Mouse (Mus musculus) kidney, postnatal 0 days (tissue): ENCODE measurements around the gene Slc5a4b. TPM values are rescaled to one million over a fixed set of nuclear protein-coding genes. Genes with fewer than 3 reads are reported as not detected.

ENCODE experiments used
- ATAC-seq: fragments of 200-750 bp; cut with Nextera tagmentation; replicated peaks from 2 replicates; pipeline ENCODE4 v1.8.0; 2017; ENCODE audit warnings: low read depth, moderate number of reproducible peaks, moderate TSS enrichment, moderate library complexity; ENCODE audit not compliant: low FRiP score
- DNase-seq: peaks from one replicate; pipeline ENCODE4 v3.0.0-alpha.2; 2016; ENCODE audit warnings: low spot score
- H3K27ac ChIP-seq: fragments of 300-500 bp; sonication (generic); 2 replicates; pipeline ENCODE4 v1.5.1; 2014; ENCODE audit warnings: mild to moderate bottlenecking
- H3K27me3 ChIP-seq: fragments of 300-500 bp; sonication (generic); 2 replicates; pipeline ENCODE4 v1.6.1; 2014; ENCODE audit warnings: low read length, mixed read lengths; ENCODE audit not compliant: insufficient read depth
- H3K36me3 ChIP-seq: fragments of 300-500 bp; sonication (generic); 2 replicates; pipeline ENCODE4 v1.6.1; 2014; ENCODE audit warnings: low read length, mixed read lengths; ENCODE audit not compliant: insufficient read depth
- H3K4me1 ChIP-seq: fragments of 300-500 bp; sonication (generic); replicated peaks from 2 replicates; pipeline ENCODE4 v1.6.1; 2014; ENCODE audit warnings: antibody characterized with exemption, low read length, mixed read lengths; ENCODE audit not compliant: insufficient read depth
- H3K4me2 ChIP-seq: fragments of 300-500 bp; sonication (generic); 2 replicates; pipeline ENCODE4 v1.6.1; 2014; ENCODE audit warnings: mild to moderate bottlenecking, low read length, moderate library complexity, mixed read lengths
- H3K4me3 ChIP-seq: fragments of 300-500 bp; sonication (generic); replicated peaks from 2 replicates; pipeline ENCODE4 v1.5.1; 2014; ENCODE audit warnings: low read depth, low read length
- H3K9ac ChIP-seq: fragments of 300-500 bp; sonication (generic); 2 replicates; pipeline ENCODE4 v1.6.1; 2014; ENCODE audit warnings: low read depth, low read length
- H3K9me3 ChIP-seq: fragments of 300-500 bp; sonication (generic); replicated peaks from 2 replicates; pipeline ENCODE4 v1.6.1; 2016; ENCODE audit warnings: low read length, inconsistent platforms, mixed read lengths
- CTCF ChIP-seq: IDR thresholded peaks from 2 replicates; pipeline ENCODE4 v1.5.1; 2016; ENCODE audit warnings: antibody characterized with exemption, low read depth, mild to moderate bottlenecking, moderate library complexity
- WGBS: fragments of 180-500 bp; shearing (Covaris S2); extraction: QIAGEN DNeasy Blood & Tissue Kit; methylation state at CpG from one replicate; pipeline ENCODE4 v1.1.7; 2014; 5-methylcytosine and 5-hydroxymethylcytosine counted together
- microRNA-seq: library from miRNA; unstranded; fragments of <30 nt; microRNA quantifications from one replicate; pipeline ENCODE4, GENCODE M21; 2016
- polyA plus RNA-seq: library from polyadenylated mRNA; unstranded; fragments of >200 nt; fragmentation: Nextera tagmentation; extraction: Ambion mirVana; gene quantifications from 2 replicates; pipeline ENCODE4 v1.2.1, GENCODE M21; 2015

Gene Slc5a4b
- polyA plus RNA-seq, 1 experiment from 2014 or later, result 0.14 TPM

GRCm38 (mm10) chr10:76025470-76026190 lies 85.1 kb downstream of the Slc5a4b start:
- Histone ChIP-seq H3K4me2 (no peak overlapping the region), H3K4me3 (no peak overlapping the region), H3K4me1 (no peaks in the 10 kb centered on the region), H3K9me3 (peaks cover 5% of the 10 kb centered on the region; the same call in 1 of the 2 replicates), H3K36me3 (no peaks in the 10 kb centered on the region), H3K27ac (no peak overlapping the region), H3K9ac (no peak overlapping the region), H3K27me3 (no peaks in the 10 kb centered on the region)
- no peak for ATAC-seq
- no peak for TF ChIP-seq CTCF
- DNase-seq, result no peak
- WGBS, result 90% methylated on average over 10 of the region's 10 CpGs

- DNase-seq (no peak), ATAC-seq (no peak)
- H3K27ac ChIP-seq, result no peak overlapping the region
- WGBS, result 90% methylated on average over 6 of the region's 6 CpGs
- H3K4me2 ChIP-seq, result no peak overlapping the region
- no peak overlapping the region for H3K4me3 ChIP-seq
- peaks cover 5% of the 10 kb centered on the region; the same call in 1 of the 2 replicates for H3K9me3 ChIP-seq
- H3K4me1 ChIP-seq, result no peaks in the 10 kb centered on the region
- no peak overlapping the region for H3K9ac ChIP-seq
- TF ChIP-seq CTCF, result no peak
- H3K36me3 ChIP-seq, result no peaks in the 10 kb centered on the region
- no peaks in the 10 kb centered on the region for H3K27me3 ChIP-seq
Observed at GRCm38 (mm10) chr10:76023921-76024320, 86.8 kb downstream of the Slc5a4b start.

GRCm38 (mm10) chr10:76021728-76022127 lies 89.0 kb downstream of the Slc5a4b start:
- 57% methylated on average over 3 of the region's 3 CpGs for WGBS
- Histone ChIP-seq H3K27me3 (no peaks in the 10 kb centered on the region), H3K9ac (no peak overlapping the region), H3K36me3 (no peaks in the 10 kb centered on the region), H3K4me2 (no peak overlapping the region), H3K27ac (no peak overlapping the region), H3K4me1 (no peaks in the 10 kb centered on the region), H3K9me3 (peaks cover 5% of the 10 kb centered on the region; the same call in 1 of the 2 replicates), H3K4me3 (no peak overlapping the region)
- no peak for TF ChIP-seq CTCF
- ATAC-seq (no peak), DNase-seq (no peak)

GRCm38 (mm10) chr10:76016886-76017285 lies 93.9 kb downstream of the Slc5a4b start:
- H3K4me2 ChIP-seq, result no peak overlapping the region
- DNase-seq (no peak), ATAC-seq (no peak)
- H3K9ac ChIP-seq, result no peak overlapping the region
- H3K27me3 ChIP-seq, result no peaks in the 10 kb centered on the region
- WGBS, result 82% methylated on average over 3 of the region's 3 CpGs
- H3K4me3 ChIP-seq, result no peak overlapping the region
- TF ChIP-seq CTCF, result no peak
- no peaks in the 10 kb centered on the region for H3K9me3 ChIP-seq
- no peaks in the 10 kb centered on the region for H3K36me3 ChIP-seq
- no peaks in the 10 kb centered on the region for H3K4me1 ChIP-seq
- no peak overlapping the region for H3K27ac ChIP-seq

- Histone ChIP-seq H3K36me3 (no peaks in the 10 kb centered on the region), H3K4me2 (no peak overlapping the region), H3K4me1 (no peaks in the 10 kb centered on the region), H3K4me3 (no peak overlapping the region), H3K27ac (no peak overlapping the region), H3K27me3 (no peaks in the 10 kb centered on the region), H3K9me3 (no peaks in the 10 kb centered on the region), H3K9ac (no peak overlapping the region)
- ATAC-seq, result no peak
- DNase-seq, result no peak
- no peak for TF ChIP-seq CTCF
- 72% methylated on average over 6 of the region's 6 CpGs for WGBS
Observed at GRCm38 (mm10) chr10:76012922-76013321, 97.8 kb downstream of the Slc5a4b start.

- H3K4me1 ChIP-seq, result no peaks in the 10 kb centered on the region
- no peaks in the 10 kb centered on the region for H3K9me3 ChIP-seq
- TF ChIP-seq CTCF, result no peak
- no peak overlapping the region for H3K27ac ChIP-seq
- no peak overlapping the region for H3K4me3 ChIP-seq
- no peaks in the 10 kb centered on the region for H3K27me3 ChIP-seq
- WGBS, result 73% methylated on average over 3 of the region's 3 CpGs
- no peak for ATAC-seq
- H3K36me3 ChIP-seq, result no peaks in the 10 kb centered on the region
- no peak overlapping the region for H3K4me2 ChIP-seq
- DNase-seq, result no peak
- H3K9ac ChIP-seq, result no peak overlapping the region
Observed at GRCm38 (mm10) chr10:76009812-76010211, 100.9 kb downstream of the Slc5a4b start.

Small RNAs within 50 kb of the gene (microRNA-seq; reads per million reads assigned to microRNA genes)
- not detected for gene Mir6409

Other genes with a start within 250 kb of the Slc5a4b start
- 2.8 and 3.3 TPM in 2 replicates for gene Derl3, start 217.5 kb downstream of the Slc5a4b start, polyA plus RNA-seq
- gene Smarcb1, start 189.3 kb downstream of the Slc5a4b start, polyA plus RNA-seq, result 149 and 168 TPM in 2 replicates
- gene Chchd10, start 177.8 kb downstream of the Slc5a4b start, polyA plus RNA-seq, result 520 and 541 TPM in 2 replicates
- 39.4 and 43.2 TPM in 2 replicates for gene Mmp11, start 174.5 kb downstream of the Slc5a4b start, polyA plus RNA-seq
- 0.32 and 0.39 TPM in 2 replicates for gene Gm867, start 170.3 kb downstream of the Slc5a4b start, polyA plus RNA-seq
- gene Vpreb3, start 167.9 kb downstream of the Slc5a4b start, polyA plus RNA-seq, result 0.78 and 0.97 TPM in 2 replicates
- gene Gm5134, start 156.4 kb downstream of the Slc5a4b start, polyA plus RNA-seq, result 0.16 TPM in 1 of 2 replicates, not detected in the other
- 12.4 and 15.1 TPM in 2 replicates for gene Zfp280b, start 78.3 kb downstream of the Slc5a4b start, polyA plus RNA-seq
- not detected in 2 replicates for gene Slc5a4a, start 36.5 kb upstream of the Slc5a4b start, polyA plus RNA-seq
- 38.0 and 44.1 TPM in 2 replicates for gene Prmt2, start 126.9 kb upstream of the Slc5a4b start, polyA plus RNA-seq
- 0.42 and 0.45 TPM in 2 replicates for gene S100b, start 142.9 kb upstream of the Slc5a4b start, polyA plus RNA-seq
- 7.6 and 8.2 TPM in 2 replicates for gene Dip2a, start 234.3 kb upstream of the Slc5a4b start, polyA plus RNA-seq